Mouse (Mus musculus) inflammation-experienced regulatory T-cells, adult 16 weeks (primary cell): ENCODE results near the gene Olfr398. TPM values are rescaled to one million over a fixed set of nuclear protein-coding genes. Genes with fewer than 3 reads are reported as not detected.

Source experiments
- polyA plus RNA-seq: library from polyadenylated mRNA; unstranded; fragments of 100-300 nt; shearing (Covaris generic); gene quantifications from one replicate; pipeline ENCODE4 v1.2.1, GENCODE M21; 2017

The Olfr398 gene
- 0.06 TPM for polyA plus RNA-seq

DNA sequence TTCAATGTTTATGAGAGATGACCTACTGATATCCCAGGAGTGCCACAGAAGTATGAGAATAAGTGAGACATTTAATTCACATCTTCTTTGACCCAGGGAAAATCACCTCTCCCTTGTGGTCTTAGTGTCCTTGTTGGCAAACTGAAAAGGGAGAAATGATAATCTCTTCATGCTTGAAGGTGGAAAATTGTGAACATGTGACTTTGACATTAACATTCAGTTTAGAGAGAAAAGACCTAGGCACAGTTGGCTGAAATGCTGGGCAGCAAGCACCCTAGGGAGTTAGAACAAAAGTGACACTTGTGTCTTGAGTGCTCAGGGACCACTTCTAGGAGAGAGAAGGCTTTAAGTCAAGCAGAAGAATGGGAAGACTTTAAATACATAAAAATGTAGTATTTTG is at the start of gene Olfr398:
TSS of gene Olfr398 (minus strand) at position 101 of the 400 bp plus-strand sequence.

DNA sequence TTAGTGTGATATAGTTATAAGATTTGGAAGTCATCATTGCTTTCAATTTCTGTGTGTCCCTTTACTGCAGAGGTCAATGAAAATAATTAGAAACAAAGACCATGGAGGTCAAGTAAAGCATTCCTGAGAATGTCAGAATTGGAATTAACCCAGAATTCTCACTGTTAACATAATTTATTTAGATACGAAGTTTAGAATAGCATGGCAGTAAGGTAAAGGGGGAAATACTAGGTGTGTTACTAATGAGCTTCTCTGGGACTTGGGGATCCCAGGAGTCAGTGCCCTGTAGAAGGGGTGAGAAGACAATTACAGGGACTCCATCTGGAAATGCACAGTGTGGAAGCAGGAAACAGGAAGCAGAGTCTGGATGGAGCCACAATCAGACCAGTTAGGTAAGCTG is 29.7 kb downstream of the Olfr398 start, which contains the start of gene Olfr397:
TSS of gene Olfr397 (plus strand) at position 301 of the 400 bp plus-strand sequence.

GRCm38 (mm10) chr11:73936377-73936776 is 53.8 kb downstream of the Olfr398 start, which contains the start of gene Olfr23:
Gene Olfr23 (plus strand): TSS chr11:73936677.

Other genes starting within 250 kb of the Olfr398 start
- gene Olfr389, start 209.7 kb downstream of the Olfr398 start, polyA plus RNA-seq = not detected
- not detected for gene Olfr390, start 207.4 kb downstream of the Olfr398 start, polyA plus RNA-seq
- not detected for gene Olfr391-ps, start 187.4 kb downstream of the Olfr398 start, polyA plus RNA-seq
- gene Olfr392, start 173.4 kb downstream of the Olfr398 start, polyA plus RNA-seq = not detected
- gene Olfr393, start 139.0 kb downstream of the Olfr398 start, polyA plus RNA-seq = not detected
- gene Olfr394, start 99.6 kb downstream of the Olfr398 start, polyA plus RNA-seq = not detected
- not detected for gene Olfr395, start 81.1 kb downstream of the Olfr398 start, polyA plus RNA-seq
- gene Olfr23, start 53.7 kb downstream of the Olfr398 start, polyA plus RNA-seq = not detected
- gene Olfr397, start 29.6 kb downstream of the Olfr398 start, polyA plus RNA-seq = not detected
- not detected for gene Olfr139, start 66.1 kb upstream of the Olfr398 start, polyA plus RNA-seq
- not detected for gene Olfr399, start 66.2 kb upstream of the Olfr398 start, polyA plus RNA-seq
- not detected for gene Zfp616, start 79.5 kb upstream of the Olfr398 start, polyA plus RNA-seq
- not detected for gene Olfr401, start 123.3 kb upstream of the Olfr398 start, polyA plus RNA-seq
- not detected for gene Olfr402, start 163.1 kb upstream of the Olfr398 start, polyA plus RNA-seq
- gene Olfr403, start 195.8 kb upstream of the Olfr398 start, polyA plus RNA-seq = not detected
- gene Olfr43, start 221.0 kb upstream of the Olfr398 start, polyA plus RNA-seq = not detected